Mouse (Mus musculus): ENCODE measurements around the gene Sobp.

The Sobp gene

DNA sequence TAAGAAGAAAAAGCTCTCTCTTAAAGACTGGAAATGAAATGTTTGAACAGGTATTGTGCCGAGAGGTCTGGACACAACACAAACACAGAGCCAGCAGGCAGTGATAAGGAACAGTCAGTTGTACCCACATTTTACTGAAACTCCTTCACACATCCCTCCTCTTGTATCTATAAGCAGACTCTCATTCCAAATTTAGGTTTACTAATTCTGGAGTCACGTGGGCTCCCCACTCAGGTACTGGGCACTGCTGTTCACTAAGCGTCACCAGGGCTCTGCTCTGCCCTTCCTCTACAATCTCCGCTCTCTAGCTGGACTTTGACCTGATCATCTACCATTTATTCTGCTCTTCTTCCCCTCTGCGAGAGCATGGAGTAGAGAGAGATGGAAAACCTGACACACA is 15.4 kb downstream of the Sobp start:
- DNase-seq (ENCODE audit: low spot score): no peak

DNA sequence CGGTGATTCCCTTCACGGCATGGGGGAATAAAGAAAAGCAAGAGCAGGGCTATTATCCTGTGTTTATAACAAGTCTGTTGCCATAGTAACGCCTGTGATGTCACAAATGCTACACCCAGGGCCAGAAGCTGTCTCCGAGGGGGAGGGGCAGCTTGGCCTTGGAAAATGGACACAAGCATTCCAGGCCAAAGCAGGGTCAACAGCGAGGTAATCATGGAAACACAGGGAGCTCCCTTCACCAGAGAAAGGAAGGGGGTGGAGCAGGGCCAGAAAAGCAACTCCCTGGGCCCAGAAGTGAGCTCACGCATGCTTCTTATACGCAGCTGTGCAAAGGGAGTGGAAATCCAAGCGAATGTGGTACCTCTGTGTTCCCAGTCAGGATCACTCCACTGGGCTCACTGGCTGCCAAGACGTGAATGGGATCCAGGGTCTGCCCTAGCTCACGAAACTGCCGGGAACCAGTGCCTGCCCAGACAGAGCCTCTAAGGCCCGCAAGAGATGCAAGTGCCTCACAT is 19.2 kb downstream of the Sobp start:
- DNase-seq (ENCODE audit: low spot score): peak; percentile 87

DNA sequence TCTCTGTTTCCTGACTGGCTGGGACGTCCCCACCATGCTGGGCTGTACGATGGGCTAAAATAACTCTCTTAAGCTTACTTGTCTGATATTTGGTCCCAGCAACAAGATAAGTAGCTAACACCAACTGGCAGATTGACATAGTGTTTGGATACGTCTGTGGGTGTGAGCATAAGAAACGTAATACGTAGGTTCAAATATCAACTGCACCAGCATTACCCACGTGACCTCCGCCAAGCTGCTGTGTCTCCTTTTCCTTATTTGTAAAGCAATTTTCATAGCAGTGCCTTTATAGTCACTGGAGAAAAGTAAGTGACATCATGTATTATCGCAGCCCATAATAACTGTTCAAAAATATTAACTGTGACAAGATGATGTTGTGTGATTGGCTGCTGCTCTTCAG is 21.7 kb downstream of the Sobp start:
- DNase-seq (ENCODE audit: low spot score): no peak

DNA sequence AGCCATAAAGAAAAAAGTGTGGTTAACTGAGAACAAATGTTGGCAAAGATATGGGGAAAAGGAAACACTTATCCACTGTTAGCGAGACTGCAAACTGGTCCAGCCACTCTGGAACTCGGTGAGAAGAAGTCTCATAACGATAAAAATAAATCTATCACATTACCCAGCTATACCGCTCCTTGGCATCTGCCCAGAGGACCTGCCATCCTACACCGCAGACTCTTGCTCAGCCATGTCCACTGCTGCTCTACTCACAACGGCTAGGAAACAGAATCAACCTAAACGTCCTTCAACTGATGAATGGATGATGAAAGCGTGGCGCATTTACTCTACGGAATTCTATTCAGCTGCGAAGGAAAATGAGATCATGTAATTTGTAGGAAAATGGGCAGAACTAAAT is 25.9 kb downstream of the Sobp start:
- no peak for DNase-seq (ENCODE audit: low spot score)

DNA sequence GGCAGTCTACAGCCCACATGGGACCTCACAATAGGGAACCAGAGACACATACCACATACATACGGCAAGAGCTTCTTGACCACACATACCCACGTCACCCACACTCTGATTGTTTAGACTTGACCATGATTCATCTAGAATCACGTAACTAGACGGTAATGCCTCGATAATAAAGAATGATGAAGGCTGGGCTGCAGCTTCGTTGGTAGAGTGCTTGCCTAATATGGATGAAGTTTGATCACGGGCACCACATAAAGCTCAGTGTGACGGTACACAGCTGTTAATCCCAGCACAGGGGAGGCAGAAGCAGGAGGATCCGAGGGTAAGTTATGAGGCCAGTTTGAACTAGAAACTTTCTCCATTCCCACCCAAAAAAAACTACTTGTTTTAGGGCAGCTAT is 31.2 kb downstream of the Sobp start:
- no peak for DNase-seq (ENCODE audit: low spot score)

DNA sequence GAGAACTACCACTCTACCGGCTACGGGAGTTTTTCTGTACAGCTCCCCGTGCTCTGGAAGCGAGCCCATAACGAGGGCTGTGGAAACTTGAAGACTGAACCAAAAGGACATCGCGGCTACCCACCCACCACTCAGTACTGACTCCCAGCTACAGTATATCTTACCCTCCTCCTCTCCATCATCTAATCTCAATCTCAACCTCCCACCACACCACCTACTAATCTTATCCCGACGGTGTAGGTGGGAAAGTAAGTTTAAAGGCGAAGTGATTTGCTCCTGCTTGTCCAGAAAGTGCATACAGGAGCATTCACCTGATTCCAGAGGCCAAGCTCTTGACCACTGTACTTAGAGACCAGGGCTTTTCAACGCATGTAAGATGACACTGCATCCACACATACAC is 40.3 kb downstream of the Sobp start:
- DNase-seq (ENCODE audit: low spot score): no peak

DNA sequence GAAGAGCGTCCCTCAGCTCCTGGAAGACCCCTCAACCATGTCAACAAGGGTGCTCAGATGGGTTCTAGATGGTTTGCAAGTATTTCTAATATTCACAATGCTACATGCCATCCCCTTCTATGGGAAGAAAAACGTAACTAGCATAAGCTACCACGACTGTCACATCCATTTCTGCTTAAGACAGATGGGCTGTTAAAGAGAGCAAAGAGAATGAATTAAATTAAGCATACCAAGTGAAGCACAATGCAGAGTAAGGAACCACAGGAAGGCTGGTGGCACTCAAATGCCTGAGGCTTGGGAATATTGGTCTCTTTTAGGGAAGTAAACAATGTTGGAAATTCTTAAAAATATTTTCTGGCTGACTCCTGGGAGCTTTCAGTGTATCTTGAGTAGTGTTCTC is 45.6 kb downstream of the Sobp start:
- DNase-seq (ENCODE audit: low spot score): no peak

DNA sequence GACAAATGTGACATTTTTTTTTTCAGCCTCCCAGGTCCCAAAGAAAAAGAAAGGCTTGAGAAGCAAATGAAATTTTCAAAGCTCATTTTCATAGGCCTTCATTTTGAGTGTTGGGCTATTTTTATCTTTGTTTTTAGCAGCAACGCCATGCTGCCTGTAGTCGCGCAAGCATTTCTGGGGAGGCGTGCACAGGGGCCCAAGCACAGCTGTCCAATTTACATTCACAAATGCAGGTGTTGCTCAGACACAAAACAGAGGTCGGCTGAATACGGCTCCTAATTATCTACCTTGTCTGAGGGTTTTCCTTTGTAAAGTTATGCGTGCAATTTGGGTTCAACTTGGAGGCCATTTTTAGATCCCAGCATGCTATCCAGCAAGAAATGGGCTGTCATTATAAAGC is 49.8 kb downstream of the Sobp start:
- DNase-seq (ENCODE audit: low spot score): no peak

DNA sequence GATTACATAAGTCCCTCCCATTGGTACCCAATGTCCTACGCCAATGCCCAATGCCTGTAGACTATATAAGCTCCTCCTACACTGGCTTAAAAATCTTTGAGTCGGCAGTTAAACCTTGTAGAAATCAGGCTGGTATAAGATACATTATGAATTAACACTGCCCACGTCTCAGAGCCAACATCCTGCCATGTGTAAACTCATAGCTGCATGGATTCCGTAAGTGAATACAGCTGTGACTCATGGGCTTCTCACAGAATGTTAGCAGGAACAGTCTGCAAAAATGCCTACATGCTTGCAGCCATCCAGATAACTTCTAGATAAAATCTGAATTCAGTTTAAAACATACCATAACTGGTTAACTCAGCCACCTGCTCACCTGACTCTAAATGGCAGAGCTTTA is 50.2 kb downstream of the Sobp start:
- no peak for DNase-seq (ENCODE audit: low spot score)

DNA sequence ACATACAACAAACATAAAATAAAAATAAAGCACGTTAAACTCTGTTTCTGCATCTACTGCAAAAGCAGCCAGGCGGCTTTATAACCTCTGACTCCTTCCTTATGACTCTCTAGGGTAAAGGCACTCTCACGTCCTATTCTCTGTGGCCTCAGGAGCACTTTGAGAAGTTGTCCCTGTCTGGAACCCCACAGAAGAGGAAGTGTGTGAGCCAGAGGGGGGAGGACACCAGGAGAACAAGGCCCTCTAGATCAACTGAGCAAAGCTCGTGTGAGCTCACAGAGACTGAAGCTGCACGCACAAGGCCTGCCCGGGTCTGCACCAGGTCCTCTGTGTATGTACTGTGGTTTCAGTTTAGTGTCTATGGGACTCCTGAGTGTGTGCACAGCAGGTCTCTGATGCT is 50.9 kb downstream of the Sobp start:
- no peak for DNase-seq (ENCODE audit: low spot score)

DNA sequence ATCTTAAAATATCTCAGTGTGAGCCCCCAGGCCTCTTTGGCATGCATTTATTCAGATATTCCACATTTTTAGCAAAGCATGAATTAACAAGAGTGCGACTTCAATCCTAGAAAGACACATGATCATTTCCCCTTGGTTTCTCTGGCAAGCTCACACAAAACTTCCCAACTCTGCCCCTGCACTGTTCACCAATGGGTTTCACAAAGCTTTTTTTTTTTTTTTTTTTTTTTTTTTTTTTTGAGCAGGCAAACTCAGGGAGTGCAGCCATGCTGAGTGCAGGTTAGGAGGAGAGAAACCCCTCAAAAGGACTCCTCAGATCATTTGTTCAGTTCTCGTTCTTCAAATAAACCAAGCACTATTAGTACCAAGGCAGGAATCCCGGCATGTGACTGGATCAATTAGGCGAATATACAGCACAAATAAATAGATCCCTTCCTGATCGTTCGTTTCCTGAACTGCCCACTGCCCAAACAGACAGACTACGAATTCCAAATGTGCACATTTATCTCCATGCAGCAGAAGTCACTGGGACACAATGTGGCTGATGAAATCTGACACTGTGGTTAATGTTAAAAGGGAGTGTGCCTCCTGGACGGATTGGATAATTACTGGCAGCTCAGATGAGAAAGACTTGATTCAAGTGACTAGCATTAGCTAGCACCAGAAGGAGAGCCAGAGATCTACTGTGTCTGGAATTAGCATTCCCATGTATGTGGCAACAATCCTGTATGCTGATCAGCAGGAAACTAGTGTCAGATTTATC is 53.5 kb downstream of the Sobp start:
- DNase-seq (ENCODE audit: low spot score): no peak

DNA sequence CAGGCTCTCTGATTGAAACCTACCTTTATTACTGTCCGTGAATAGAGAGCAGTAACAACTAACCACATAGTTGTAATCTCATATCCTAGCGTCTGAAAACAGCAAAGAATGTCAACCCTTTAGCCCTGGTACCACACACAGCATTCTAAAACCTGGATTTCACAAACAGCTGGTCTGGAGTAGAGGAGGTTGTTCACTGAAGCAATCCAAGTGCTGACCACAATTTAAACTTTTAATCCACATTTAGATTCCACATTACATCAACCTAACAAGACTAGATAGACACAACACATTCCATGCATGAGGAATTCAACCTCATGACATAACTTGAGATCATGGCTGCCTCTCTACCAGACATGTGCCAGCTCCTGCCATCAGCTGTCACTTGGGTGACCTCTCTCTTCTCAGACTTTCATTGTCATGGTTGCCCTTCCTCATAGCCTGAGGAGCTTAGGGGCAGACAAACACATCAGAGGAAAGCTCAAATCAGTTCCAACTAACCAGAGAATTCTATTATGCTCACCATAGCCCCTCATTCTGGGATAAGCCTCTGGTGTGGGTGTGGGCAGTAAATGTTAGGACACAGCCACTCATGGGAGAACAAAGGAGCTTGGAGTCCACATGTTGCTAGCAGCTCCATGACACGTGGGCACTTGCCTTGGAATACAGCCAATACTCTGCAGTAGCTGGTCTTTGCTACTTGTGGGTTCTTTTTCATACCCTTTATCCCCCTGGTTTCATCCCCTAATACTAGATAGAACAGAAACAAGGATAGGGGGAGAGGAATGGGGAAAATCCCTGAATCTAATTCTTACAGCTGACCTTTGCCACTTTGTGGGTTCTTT is 58.0 kb downstream of the Sobp start:
- no peak for DNase-seq (ENCODE audit: low spot score)

DNA sequence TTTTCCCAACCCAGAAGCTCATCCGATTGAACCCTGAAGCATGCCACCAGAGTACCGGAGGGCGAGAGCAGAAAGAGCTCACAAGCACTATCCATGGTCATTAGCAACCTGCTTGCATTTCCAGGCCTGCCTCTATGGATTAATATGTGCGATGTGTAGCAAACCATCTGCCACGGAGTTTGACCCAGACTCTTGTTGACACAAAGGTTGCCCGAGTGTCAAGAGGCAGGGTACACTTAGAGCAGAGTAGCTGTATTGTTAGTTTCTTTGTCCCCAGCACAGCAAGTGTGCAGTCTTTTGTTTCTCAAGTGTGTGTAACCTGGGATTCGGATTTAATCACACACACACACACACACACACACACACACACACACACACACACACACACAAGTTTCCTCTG is 62.0 kb downstream of the Sobp start:
- DNase-seq (ENCODE audit: low spot score): no peak

DNA sequence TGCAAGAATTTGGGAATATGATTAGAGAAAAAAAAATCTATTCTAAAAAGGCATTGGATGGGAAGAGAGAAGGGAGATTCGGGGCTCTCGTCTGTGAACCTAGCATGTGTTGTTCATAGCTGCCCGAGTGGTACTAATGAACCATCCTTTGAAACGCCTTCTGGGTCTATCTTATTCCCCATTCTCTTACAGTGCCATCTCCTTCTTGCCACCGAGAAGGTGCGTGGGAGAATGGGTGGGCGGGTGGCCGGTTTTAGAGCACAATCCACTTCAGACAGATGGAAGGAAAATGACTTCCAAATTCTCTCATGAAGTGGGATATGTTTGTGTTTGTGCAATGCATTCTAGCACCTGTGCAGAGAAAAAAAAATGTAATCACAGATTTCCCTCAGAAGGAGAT is 67.7 kb downstream of the Sobp start:
- no peak for DNase-seq (ENCODE audit: low spot score)

DNA sequence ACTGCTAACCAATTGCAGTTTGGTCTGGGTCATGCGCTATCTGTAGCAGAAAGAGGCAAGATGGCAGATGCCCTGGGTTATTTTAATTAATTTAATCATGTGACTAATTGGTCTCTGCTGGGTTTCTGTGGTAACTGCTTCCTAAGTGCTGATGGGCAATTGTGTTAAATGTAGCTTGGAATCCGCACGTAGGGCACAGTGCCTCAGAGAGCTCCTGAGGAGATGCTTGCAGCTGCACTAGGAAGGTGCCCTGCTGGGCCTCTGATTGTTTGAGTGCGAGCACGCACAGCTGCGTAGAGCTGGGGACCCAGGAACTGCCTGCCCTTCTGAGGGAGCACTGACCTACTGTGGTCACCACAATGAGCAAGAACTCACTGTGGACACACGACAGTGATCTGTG is 68.1 kb downstream of the Sobp start:
- DNase-seq (ENCODE audit: low spot score): no peak

DNA sequence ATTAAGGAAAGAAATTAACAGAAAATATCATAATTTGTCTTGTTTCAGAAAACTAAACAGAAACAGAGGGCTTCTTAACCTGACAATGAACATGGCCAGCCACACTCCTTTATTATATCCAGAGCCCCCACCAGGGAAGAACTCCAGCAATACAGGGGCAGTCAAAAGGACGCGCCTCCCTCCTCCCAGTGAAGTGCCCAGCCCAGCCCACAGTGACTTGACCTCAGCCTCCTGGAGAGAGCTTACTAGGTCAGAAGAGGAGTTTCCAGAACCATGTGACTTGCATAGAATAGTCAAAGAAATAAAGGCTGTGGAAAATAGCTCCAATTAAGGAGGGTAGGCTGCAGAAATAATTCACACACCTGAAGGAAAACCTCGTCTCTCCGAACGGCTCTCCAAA is 73.8 kb downstream of the Sobp start:
- no peak for DNase-seq (ENCODE audit: low spot score)

DNA sequence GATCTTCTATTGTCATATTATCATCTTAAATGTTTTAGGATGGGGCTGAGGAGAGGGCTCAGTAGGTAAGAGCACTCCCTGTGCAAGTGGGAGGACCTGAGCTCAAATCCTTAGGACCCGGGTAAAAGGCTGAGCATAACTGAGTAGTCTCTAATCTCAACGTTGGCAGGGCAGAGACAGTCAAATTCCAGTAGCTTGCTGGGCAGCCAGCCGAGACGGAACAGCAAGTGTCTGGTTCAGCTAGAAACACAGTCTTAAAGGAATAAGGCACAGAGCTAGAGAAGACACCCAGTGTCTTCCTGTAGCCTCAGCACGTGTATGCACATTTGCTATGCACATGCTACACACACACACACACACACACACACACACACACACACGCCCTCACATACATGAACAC is 75.1 kb downstream of the Sobp start:
- no peak for DNase-seq (ENCODE audit: low spot score)

DNA sequence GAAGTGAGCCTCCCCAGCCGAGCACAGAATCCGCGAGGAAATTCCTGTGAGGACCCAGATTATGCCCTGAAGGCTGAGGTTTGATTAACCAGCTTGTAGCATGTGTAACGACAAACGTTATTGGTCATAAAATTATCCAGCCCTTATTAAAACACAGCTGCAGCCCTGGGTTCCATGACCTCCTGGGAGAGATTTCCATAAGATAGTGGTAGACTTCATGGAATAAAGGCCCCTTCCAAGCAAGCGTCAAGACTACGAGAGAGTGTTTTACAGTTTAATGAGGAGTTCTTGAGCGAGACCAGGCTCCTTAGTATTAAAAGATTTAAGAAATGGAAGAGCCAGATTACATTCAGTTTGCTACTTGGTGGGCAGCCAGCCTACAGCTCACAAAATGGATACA is 76.6 kb downstream of the Sobp start:
- DNase-seq (ENCODE audit: low spot score): no peak

DNA sequence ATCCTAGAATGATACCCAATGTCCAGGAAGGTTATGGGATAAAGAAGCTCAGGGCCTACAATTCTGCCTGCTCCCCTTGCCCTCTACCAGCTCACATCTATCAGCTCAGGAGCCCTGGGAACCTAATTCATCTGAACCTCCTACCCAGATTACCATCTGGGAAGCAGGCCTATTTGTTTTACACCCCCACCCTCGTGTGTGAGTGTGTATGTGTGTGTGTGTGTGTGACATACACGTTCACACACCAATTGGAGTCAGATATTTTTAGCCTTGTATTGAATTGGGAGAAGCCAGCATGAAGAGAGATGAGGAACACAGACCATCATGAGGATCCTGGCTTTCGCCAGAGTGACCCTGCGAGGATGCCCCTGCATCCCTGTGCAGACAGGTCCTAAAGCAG is 77.7 kb downstream of the Sobp start:
- DNase-seq (ENCODE audit: low spot score): no peak

DNA sequence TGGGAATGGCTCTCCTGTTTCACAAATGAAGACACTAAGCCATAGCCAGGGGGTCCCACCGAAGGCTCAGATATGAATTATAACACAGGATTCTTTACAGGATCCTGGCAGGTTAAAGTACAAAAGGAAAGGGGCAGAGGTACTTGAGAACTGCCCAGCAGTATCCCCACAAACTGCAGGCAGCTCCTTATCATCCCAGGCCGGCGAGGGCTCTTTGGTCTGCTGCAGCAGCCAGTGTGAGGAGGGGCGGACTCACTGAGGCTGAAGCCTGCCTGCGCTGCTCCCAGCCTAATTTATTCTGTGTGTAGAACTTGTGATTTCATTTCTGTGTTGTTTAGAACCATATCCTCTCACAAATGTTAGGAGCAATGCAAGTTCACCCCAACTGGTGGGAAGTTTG is 79.8 kb downstream of the Sobp start:
- no peak for DNase-seq (ENCODE audit: low spot score)

DNA sequence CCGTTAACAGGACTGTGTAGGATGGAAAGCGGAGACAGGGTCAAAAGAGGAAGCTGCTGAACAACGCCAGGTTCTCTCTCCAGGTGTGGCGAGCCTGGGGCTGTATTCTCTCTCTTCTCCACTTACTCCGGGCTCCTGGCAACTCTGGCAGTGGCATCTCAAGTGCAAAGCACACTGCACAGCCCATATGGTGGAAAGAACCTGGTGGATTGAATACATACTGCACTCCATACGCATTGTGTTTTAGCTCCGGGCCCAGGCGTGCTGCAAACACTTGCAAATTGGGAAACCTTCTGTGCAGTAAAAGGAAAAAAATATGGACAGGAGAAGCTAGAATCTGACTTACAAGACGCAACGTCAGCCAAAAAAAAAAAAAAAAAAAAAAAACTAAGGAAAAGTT is 80.9 kb downstream of the Sobp start:
- DNase-seq (ENCODE audit: low spot score): no peak

DNA sequence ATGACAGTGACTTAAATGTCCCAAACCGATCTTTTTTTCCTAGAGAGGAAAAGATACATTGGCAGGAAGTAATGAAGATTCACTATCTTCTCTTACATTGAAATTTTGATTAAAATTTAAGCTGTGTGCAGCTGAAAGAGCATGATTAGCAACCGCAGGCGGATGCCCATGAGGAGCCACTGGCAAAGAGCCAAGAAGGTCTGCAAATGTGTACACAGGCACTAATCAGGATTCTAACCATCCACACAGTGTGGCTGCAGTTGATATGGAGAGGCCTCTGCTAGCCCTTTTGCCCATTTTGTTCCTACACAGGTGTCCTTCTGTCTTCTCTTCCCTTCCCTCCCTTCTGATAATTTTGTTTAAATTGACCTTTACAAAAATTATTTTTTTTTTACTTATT is 84.3 kb downstream of the Sobp start:
- no peak for DNase-seq (ENCODE audit: low spot score)

DNA sequence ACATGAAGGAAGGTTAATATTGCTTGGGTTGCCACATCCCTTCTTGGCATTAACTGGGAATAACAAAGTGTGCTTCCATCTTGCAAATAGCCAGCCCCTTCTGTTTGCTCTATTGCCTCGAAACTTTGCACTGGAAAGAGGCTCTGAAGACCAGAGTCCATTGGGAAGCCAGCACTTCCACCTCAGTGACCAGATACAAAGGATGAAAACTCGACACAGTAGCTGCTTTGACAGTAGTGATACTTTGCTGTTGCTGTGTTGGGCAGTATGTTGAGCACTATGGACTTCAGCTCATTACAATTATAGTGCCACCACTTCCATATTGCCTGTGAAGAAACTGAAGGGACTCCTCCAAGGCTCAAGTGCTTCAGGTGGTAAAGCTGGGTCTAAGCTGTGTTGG is 86.9 kb downstream of the Sobp start:
- no peak for DNase-seq (ENCODE audit: low spot score)

DNA sequence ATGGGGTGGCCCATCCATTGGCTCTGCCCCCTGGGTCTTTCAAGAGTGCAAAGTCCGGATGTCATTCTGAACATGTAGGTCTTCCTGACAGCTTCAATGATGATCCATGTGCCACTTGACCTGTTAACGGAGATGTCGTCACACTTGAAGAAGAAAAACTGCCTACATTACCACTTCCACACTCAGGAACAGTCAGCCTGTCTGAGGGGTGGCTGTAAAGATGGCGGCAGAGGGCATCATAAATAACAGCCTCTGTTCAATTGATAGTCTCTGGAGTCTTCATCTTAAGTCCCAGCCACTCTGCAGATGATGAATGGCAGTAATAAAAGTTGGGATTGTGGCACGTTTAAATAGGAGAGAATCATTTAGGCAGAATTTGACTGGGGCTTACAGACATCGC is 87.4 kb downstream of the Sobp start:
- DNase-seq (ENCODE audit: low spot score): no peak
